Mouse (Mus musculus) midbrain, embryonic 15.5 days (tissue): ENCODE results near the gene Pkd1l2. TPM values are rescaled to one million over a fixed set of nuclear protein-coding genes. Genes with fewer than 3 reads are reported as not detected.

Experiments
- polyA plus RNA-seq: library from polyadenylated mRNA; unstranded; fragments of >200 nt; fragmentation: Nextera tagmentation; extraction: Ambion mirVana; gene quantifications from 2 replicates; pipeline ENCODE4 v1.2.1, GENCODE M21; 2015

The Pkd1l2 gene
- polyA plus RNA-seq, 1 experiment from 2014 or later: not detected

Other genes starting within 250 kb of the Pkd1l2 start
- 26.5 and 28.7 TPM in 2 replicates for gene Cmc2, start 161.0 kb downstream of the Pkd1l2 start, polyA plus RNA-seq
- 8.1 and 8.8 TPM in 2 replicates for gene Cenpn, start 160.7 kb downstream of the Pkd1l2 start, polyA plus RNA-seq
- 22.2 and 22.3 TPM in 2 replicates for gene Atmin, start 139.1 kb downstream of the Pkd1l2 start, polyA plus RNA-seq
- gene 1700030J22Rik, start 103.5 kb downstream of the Pkd1l2 start, polyA plus RNA-seq: 8.8 and 9.1 TPM in 2 replicates
- 66.3 and 76.9 TPM in 2 replicates for gene Gcsh, start 88.9 kb downstream of the Pkd1l2 start, polyA plus RNA-seq
- 0.19 and 0.32 TPM in 2 replicates for gene Bco1, start 13.4 kb upstream of the Pkd1l2 start, polyA plus RNA-seq
- gene Gan, start 75.7 kb upstream of the Pkd1l2 start, polyA plus RNA-seq: 3.5 and 3.9 TPM in 2 replicates
- 188 and 197 TPM in 2 replicates for gene Cmip, start 174.6 kb upstream of the Pkd1l2 start, polyA plus RNA-seq